Mouse (Mus musculus): ENCODE data around the gene Rrp1b. TPM values are rescaled to one million over a fixed set of nuclear protein-coding genes. Genes with fewer than 3 reads are reported as not detected.

Gene Rrp1b
- 39.1 and 47.7 TPM in 2 replicates for polyA plus RNA-seq (2012; rRNA removed)

DNA sequence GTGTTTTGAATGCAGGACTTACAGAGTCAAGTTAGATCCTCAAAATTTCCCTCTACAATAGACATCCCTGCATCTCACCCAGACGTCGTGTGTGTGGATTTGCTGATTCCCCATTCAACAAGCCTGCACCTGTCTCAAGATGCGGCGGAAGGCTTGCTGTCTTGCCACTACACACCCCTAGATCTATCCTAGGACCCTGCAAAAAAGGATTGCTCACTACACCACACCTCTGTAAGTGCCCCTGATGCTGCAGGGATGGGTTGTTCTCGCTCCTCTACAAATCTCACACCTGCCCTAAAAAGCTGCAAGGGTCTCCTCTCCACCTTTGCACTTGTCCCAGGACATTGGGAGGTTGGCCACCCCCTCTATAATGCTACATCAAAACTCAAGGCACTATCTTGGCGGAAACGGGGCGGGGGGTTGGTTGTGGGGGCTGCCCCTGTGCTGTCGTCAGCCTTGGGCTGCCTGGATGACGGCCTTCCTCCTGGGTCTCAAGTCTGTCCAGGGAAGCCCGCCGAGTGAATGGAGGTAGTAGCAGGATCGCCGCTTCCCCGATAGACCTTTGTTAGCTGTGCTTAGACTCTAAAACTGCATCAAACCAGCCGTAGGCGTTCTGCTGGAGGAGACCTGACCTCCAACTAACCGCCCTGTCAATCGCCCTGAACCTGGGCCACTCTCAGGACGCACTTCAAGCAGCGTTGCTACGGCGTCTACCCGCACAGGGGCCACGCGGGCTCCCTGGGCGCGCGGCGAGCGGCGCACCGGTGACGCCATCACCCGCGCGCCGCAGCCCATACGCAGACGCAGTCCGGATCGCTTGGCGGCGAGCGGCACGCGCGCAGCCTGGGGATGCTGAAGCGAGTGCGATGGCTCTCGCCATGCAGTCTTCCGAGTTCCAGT, at the start of gene Rrp1b, which contains the start of gene Hsf2bp:
Gene Rrp1b, plus strand, starts transcription at position 492 of the 900 bp plus-strand sequence.
Gene Hsf2bp, minus strand, starts transcription at position 741 of the 900 bp plus-strand sequence.

Other genes with a start within 250 kb of the Rrp1b start
- gene Sik1, start 180.3 kb upstream of the Rrp1b start, polyA plus RNA-seq (2012; rRNA removed): 13.7 and 14.6 TPM in 2 replicates
- 0.28 and 0.48 TPM in 2 replicates for gene Hsf2bp, start 249 bp downstream of the Rrp1b start, polyA plus RNA-seq (2012; rRNA removed)
- 61.2 and 68.9 TPM in 2 replicates for gene Notch3, start 130.8 kb downstream of the Rrp1b start, polyA plus RNA-seq (2012; rRNA removed)
- gene Ephx3, start 153.4 kb downstream of the Rrp1b start, polyA plus RNA-seq (2012; rRNA removed): 0.24 and 0.26 TPM in 2 replicates
- gene Brd4, start 248.6 kb downstream of the Rrp1b start, polyA plus RNA-seq (2012; rRNA removed): 74.6 and 79.3 TPM in 2 replicates